Mouse (Mus musculus): ENCODE results near the gene Dlgap4.

GRCm38 (mm10) chr2:156617536-156617935 lies 4.0 kb downstream of the Dlgap4 start:
- TF ChIP-seq POLR2A (IDR thresholded peaks at IDR 0.05; ENCODE audit: extremely low read depth, insufficient read depth, low read length) (peak; percentile 43; the same call in 1 of the 2 replicates), CTCF (IDR thresholded peaks at IDR 0.05; ENCODE audit: extremely low read depth, insufficient read depth, low read length) (no peak)
